Mouse (Mus musculus): ENCODE data around the gene Cd3g. TPM values are rescaled to one million over a fixed set of nuclear protein-coding genes. Genes with fewer than 3 reads are reported as not detected.

Gene Cd3g
- total RNA-seq (2014; rRNA removed) (not detected in 2 replicates), polyA plus RNA-seq (2015; fragmentation: Nextera tagmentation; extraction: Ambion mirVana) (not detected in 2 replicates)

DNA sequence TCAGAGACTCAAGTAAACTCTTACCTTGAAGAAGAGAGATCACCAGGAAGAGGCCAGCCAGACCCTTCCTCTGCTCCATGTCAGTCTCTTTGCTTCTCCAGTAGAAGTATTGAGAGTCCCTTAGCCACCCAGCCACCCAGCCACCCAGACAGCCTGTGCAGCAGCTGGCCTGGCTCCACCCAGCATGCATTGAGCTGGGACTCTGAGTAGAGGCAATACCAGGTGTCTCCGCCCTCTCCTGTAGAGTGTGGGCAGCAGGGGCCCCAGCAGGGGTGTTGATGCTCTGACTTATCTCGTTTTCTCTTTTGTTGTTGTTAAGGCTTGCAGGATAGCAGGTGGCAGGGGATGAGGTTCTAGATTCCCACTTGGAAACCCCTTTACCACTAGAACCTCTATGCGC, at the start of gene Cd3g:
Cd3g (minus strand) TSS at position 190 of the 400 bp plus-strand sequence.
- Histone ChIP-seq H3K36me3 (ENCODE audit: insufficient read depth) (no peaks in the 10 kb centered on the region), H3K4me1 (ENCODE audit: insufficient read depth) (no peaks in the 10 kb centered on the region), H3K4me2 (ENCODE audit: low read depth) (no peak within 1 kb of the TSS), H3K27ac (ENCODE audit: low read depth, low read length) (no peak within 1 kb of the TSS), H3K9ac (no peak within 1 kb of the TSS), H3K27me3 (ENCODE audit: insufficient read depth, low read length) (peaks cover 11% of the 10 kb centered on the region), H3K9me3 (ENCODE audit: low read length) (no peaks in the 10 kb centered on the region), H3K4me3 (ENCODE audit: low read depth, low read length) (no peak within 1 kb of the TSS)
- no peak for ATAC-seq
- no peak for TF ChIP-seq CTCF (IDR thresholded peaks at IDR 0.05; ENCODE audit: low read depth)
- WGBS: 77% methylated on average over 3 of the region's 3 CpGs
- DNase-seq: no peak

DNA sequence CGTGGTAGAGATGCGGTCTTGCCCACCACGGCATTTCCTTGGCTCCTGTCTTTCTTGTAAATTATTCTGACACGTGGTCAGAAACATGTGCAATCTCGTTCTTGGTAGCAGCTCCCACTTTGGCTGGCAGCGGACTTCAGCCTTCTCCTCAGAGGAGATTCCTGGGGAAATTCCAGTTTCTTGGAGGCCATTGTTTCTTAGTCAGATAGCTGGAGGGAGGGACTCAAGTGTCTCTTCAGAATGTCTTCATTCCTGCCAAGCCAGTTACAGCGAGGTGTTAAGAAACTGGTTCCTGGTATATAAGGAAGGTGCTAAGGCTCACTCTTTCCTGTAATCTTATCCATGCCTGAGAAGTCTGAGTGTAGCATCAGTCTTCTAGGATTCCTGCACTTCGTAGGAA, 47.1 kb upstream of the Cd3g start:
- Histone ChIP-seq H3K27ac (ENCODE audit: low read depth, low read length) (no peak overlapping the region), H3K9ac (no peak overlapping the region), H3K36me3 (ENCODE audit: insufficient read depth) (no peaks in the 10 kb centered on the region), H3K9me3 (ENCODE audit: low read length) (no peaks in the 10 kb centered on the region), H3K4me1 (ENCODE audit: insufficient read depth) (no peaks in the 10 kb centered on the region), H3K4me3 (ENCODE audit: low read depth, low read length) (no peak overlapping the region), H3K4me2 (ENCODE audit: low read depth) (no peak overlapping the region), H3K27me3 (ENCODE audit: insufficient read depth, low read length) (no peaks in the 10 kb centered on the region)
- ATAC-seq: no peak
- no peak for TF ChIP-seq CTCF (IDR thresholded peaks at IDR 0.05; ENCODE audit: low read depth)
- 64% methylated on average over 8 of the region's 8 CpGs for WGBS
- DNase-seq: no peak

DNA sequence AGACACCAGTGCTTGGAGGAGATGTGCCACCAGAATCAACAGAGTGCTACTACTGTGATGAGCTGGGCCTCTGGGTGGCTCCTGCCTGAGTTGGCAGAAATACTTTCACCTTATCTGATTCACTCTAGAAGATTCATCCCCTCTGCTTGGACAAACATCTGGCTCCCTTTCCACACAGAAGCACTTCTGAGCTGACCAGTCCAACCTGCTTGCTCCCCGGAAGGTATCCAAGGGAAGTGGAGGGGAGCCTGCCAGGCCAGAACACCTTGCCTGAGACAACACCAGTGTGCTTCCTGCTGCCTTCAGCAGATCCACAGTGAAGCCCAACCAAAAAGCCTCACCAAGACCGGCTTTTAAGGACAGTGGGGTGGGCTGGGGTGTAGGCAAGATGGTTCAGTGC, 44.0 kb upstream of the Cd3g start:
- no peak for DNase-seq
- H3K9ac ChIP-seq: no peak overlapping the region

DNA sequence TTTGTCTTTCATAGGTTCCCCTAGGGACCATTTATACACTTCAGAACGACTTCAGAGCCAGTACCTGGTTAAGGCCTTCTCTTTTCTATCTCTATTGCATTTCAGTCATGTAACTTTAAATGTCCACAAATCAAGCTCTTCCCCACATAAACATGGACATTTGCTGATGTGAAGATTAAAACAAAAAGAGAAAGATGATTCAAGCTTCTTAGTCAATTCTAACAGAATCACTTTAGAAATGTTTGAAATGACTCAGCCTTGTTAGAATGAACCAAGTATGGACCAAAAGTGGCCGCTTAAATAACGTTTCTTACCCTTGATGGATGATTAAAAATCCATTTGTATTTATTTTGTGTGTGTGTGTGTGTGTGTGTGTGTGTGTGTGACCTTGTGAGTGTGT, 43.4 kb upstream of the Cd3g start:
- Histone ChIP-seq H3K27ac (ENCODE audit: low read depth, low read length) (no peak overlapping the region), H3K4me2 (ENCODE audit: low read depth) (no peak overlapping the region), H3K27me3 (ENCODE audit: insufficient read depth, low read length) (no peaks in the 10 kb centered on the region), H3K9me3 (ENCODE audit: low read length) (no peaks in the 10 kb centered on the region), H3K9ac (no peak overlapping the region), H3K36me3 (ENCODE audit: insufficient read depth) (no peaks in the 10 kb centered on the region), H3K4me3 (ENCODE audit: low read depth, low read length) (no peak overlapping the region), H3K4me1 (ENCODE audit: insufficient read depth) (no peaks in the 10 kb centered on the region)
- WGBS: 66% methylated on average over 3 of the region's 3 CpGs
- DNase-seq (no peak), ATAC-seq (no peak)
- no peak for TF ChIP-seq CTCF (IDR thresholded peaks at IDR 0.05; ENCODE audit: low read depth)

More for the DNA sequence above, 44.0 kb upstream of the Cd3g start:
- no peak overlapping the region for H3K4me3 ChIP-seq (ENCODE audit: low read depth, low read length)
- ATAC-seq: no peak
- no peak overlapping the region for H3K4me2 ChIP-seq (ENCODE audit: low read depth)
- no peak overlapping the region for H3K27ac ChIP-seq (ENCODE audit: low read depth, low read length)
- H3K36me3 ChIP-seq (ENCODE audit: insufficient read depth): no peaks in the 10 kb centered on the region
- H3K9me3 ChIP-seq (ENCODE audit: low read length): no peaks in the 10 kb centered on the region
- H3K27me3 ChIP-seq (ENCODE audit: insufficient read depth, low read length): no peaks in the 10 kb centered on the region
- H3K4me1 ChIP-seq (ENCODE audit: insufficient read depth): no peaks in the 10 kb centered on the region
- TF ChIP-seq CTCF (IDR thresholded peaks at IDR 0.05; ENCODE audit: low read depth): no peak
- WGBS: 84% methylated on average over 2 of the region's 2 CpGs

DNA sequence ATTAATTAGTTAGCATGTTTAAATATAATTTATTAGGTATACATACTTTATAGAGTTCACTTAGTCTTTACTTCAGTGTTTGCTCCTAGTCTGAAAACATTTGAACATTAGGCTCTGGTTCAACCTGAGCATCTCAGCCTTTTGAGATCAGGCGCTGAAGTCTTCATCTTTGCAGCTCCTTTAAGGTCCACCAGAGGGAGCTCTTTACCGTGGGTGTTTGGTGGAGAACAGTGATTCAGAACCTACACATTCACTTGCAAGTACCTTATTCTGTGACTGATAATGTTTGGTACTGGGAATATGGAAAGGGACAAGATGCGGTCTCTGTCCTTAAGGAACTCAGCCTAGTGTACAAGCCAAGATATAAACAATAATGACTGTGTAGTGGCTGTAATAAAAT, 42.6 kb upstream of the Cd3g start:
- DNase-seq (peak; percentile 76), ATAC-seq (no peak)
- H3K9me3 ChIP-seq (ENCODE audit: low read length): no peaks in the 10 kb centered on the region
- no peak overlapping the region for H3K4me3 ChIP-seq (ENCODE audit: low read depth, low read length)
- peak; percentile 89 for TF ChIP-seq CTCF (IDR thresholded peaks at IDR 0.05; ENCODE audit: low read depth)
- WGBS: 11% methylated on average over 3 of the region's 3 CpGs
- no peak overlapping the region for H3K4me2 ChIP-seq (ENCODE audit: low read depth)
- H3K4me1 ChIP-seq (ENCODE audit: insufficient read depth): no peaks in the 10 kb centered on the region
- H3K9ac ChIP-seq: no peak overlapping the region
- H3K36me3 ChIP-seq (ENCODE audit: insufficient read depth): no peaks in the 10 kb centered on the region
- H3K27ac ChIP-seq (ENCODE audit: low read depth, low read length): no peak overlapping the region
- no peaks in the 10 kb centered on the region for H3K27me3 ChIP-seq (ENCODE audit: insufficient read depth, low read length)

DNA sequence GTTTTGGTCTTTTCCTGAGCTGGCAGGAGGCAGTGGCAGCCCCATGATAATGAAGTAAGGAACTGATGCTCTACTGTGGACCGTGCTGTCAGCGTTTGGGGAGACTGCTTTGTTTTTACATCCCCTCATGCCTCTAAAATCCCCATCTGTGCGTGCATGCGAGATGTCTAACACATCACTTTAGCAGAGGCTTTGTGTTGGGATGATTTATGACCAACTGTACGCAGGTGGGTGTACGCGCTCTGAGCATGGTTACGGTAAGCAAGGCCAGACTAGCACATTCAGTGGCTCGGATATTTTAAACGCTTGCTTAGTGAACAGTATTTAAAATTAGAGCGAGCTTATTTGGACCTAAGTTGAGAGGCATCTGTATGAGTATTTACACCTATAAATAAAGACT, 37.8 kb upstream of the Cd3g start:
- ATAC-seq (no peak; the same call in 1 of the 2 replicates), DNase-seq (peak; percentile 11)
- no peak overlapping the region for H3K4me2 ChIP-seq (ENCODE audit: low read depth)
- H3K4me1 ChIP-seq (ENCODE audit: insufficient read depth): no peaks in the 10 kb centered on the region
- H3K27me3 ChIP-seq (ENCODE audit: insufficient read depth, low read length): no peaks in the 10 kb centered on the region
- TF ChIP-seq CTCF (IDR thresholded peaks at IDR 0.05; ENCODE audit: low read depth): no peak
- 76% methylated on average over 11 of the region's 11 CpGs for WGBS
- H3K9me3 ChIP-seq (ENCODE audit: low read length): no peaks in the 10 kb centered on the region
- no peak overlapping the region for H3K4me3 ChIP-seq (ENCODE audit: low read depth, low read length)
- no peaks in the 10 kb centered on the region for H3K36me3 ChIP-seq (ENCODE audit: insufficient read depth)
- H3K9ac ChIP-seq: no peak overlapping the region
- H3K27ac ChIP-seq (ENCODE audit: low read depth, low read length): no peak overlapping the region

DNA sequence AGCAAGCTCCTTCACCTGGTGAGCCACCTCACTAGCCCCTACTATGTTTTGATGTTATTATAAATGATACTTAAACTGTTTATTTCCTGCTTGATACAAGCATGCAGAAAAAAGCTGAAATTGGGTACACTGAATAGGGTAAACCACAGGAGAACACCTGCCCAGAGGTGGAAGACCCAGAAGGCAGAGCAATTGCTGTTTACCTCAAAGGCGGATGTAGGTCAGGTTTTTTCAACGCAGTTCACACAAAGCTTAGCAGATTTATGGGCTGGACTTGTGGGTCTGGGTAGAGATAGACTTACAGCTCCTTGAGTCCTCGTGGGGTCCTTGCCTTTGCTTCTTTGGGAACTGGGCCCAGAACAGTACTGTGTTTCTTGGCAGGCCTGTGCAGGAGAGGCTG, 35.6 kb upstream of the Cd3g start:
- no peak overlapping the region for H3K4me3 ChIP-seq (ENCODE audit: low read depth, low read length)
- no peaks in the 10 kb centered on the region for H3K27me3 ChIP-seq (ENCODE audit: insufficient read depth, low read length)
- TF ChIP-seq CTCF (IDR thresholded peaks at IDR 0.05; ENCODE audit: low read depth): no peak
- WGBS: 65% methylated on average over 3 of the region's 3 CpGs
- H3K9ac ChIP-seq: no peak overlapping the region
- no peaks in the 10 kb centered on the region for H3K4me1 ChIP-seq (ENCODE audit: insufficient read depth)
- no peak for DNase-seq
- H3K4me2 ChIP-seq (ENCODE audit: low read depth): no peak overlapping the region
- no peaks in the 10 kb centered on the region for H3K9me3 ChIP-seq (ENCODE audit: low read length)
- H3K27ac ChIP-seq (ENCODE audit: low read depth, low read length): no peak overlapping the region
- no peaks in the 10 kb centered on the region for H3K36me3 ChIP-seq (ENCODE audit: insufficient read depth)
- ATAC-seq: no peak

DNA sequence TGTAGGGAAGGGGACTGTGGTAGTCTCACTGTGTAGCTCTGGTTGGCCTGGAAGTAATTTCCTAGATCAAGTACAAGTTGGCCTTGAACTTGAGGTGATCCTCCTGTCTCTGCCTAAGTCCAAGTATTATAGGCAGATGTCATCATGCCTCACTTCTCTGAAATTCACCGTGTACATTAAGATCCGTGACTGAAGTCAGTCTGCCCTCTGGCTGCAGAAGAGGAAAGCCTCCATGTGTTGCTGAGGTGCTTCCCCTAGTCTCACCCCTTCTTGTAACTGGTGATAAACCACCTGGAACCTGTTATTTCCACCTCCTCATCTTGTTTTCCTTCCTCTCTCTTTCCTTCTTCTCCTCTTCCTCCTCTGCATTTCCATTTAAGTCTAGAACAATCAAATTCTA, 34.6 kb upstream of the Cd3g start:
- H3K36me3 ChIP-seq (ENCODE audit: insufficient read depth): no peaks in the 10 kb centered on the region
- no peak overlapping the region for H3K9ac ChIP-seq
- H3K4me1 ChIP-seq (ENCODE audit: insufficient read depth): no peaks in the 10 kb centered on the region
- ATAC-seq: no peak
- H3K9me3 ChIP-seq (ENCODE audit: low read length): no peaks in the 10 kb centered on the region
- H3K4me3 ChIP-seq (ENCODE audit: low read depth, low read length): no peak overlapping the region
- no peak for TF ChIP-seq CTCF (IDR thresholded peaks at IDR 0.05; ENCODE audit: low read depth)
- H3K27me3 ChIP-seq (ENCODE audit: insufficient read depth, low read length): no peaks in the 10 kb centered on the region
- 36% methylated on average over 2 of the region's 2 CpGs for WGBS
- no peak overlapping the region for H3K27ac ChIP-seq (ENCODE audit: low read depth, low read length)
- no peak for DNase-seq
- H3K4me2 ChIP-seq (ENCODE audit: low read depth): no peak overlapping the region
